Mouse (Mus musculus): ENCODE measurements around the gene Mettl3.
A peak's percentile ranks its signal among the peaks of the same experiment; 100 is the strongest.
"Not testable (repeated sequence)": the region's sequence is repeated elsewhere in the genome, so short reads cannot be mapped to it uniquely, and the experiment has no call there.

Mettl3 gene

GRCm38 (mm10) chr14:52304644-52305271 is at the start of gene Mettl3:
Gene Mettl3, minus strand, starts transcription at chr14:52305128.
- DNase-seq (ENCODE audit: low spot score in 2 of 2), result peak; percentile 85 to 90

GRCm38 (mm10) chr14:52339512-52339852 is 34.6 kb upstream of the Mettl3 start:
- no peak for DNase-seq (ENCODE audit: low spot score in 2 of 2)

GRCm38 (mm10) chr14:52338751-52339511 is 34.0 kb upstream of the Mettl3 start:
- no peak for DNase-seq (ENCODE audit: low spot score in 2 of 2)

- no peak for DNase-seq (ENCODE audit: low spot score in 2 of 2)
Measured at GRCm38 (mm10) chr14:52332171-52332570, 27.2 kb upstream of the Mettl3 start.

- DNase-seq (ENCODE audit: low spot score in 2 of 2), result no peak
Measured at GRCm38 (mm10) chr14:52331069-52331750, 26.3 kb upstream of the Mettl3 start.

GRCm38 (mm10) chr14:52327910-52328812 is 23.2 kb upstream of the Mettl3 start, which contains the start of gene Sall2:
Gene Sall2, minus strand, starts transcription at chr14:52328762.
- no peak for DNase-seq (ENCODE audit: low spot score in 2 of 2)

GRCm38 (mm10) chr14:52327375-52327901 is 22.5 kb upstream of the Mettl3 start:
- no peak for DNase-seq (ENCODE audit: low spot score in 2 of 2)

GRCm38 (mm10) chr14:52325890-52326289 is 21.0 kb upstream of the Mettl3 start:
- no peak for DNase-seq (ENCODE audit: low spot score in 2 of 2)

GRCm38 (mm10) chr14:52319361-52319760 is 14.4 kb upstream of the Mettl3 start:
- no peak for DNase-seq (ENCODE audit: low spot score in 2 of 2)

- DNase-seq (ENCODE audit: low spot score in 2 of 2), result no peak
Measured at GRCm38 (mm10) chr14:52316441-52317225, 11.7 kb upstream of the Mettl3 start.

GRCm38 (mm10) chr14:52315792-52316440 is 11.0 kb upstream of the Mettl3 start:
- peak; percentile 53 to 73 for DNase-seq (ENCODE audit: low spot score in 2 of 2)

GRCm38 (mm10) chr14:52315283-52315780 is 10.4 kb upstream of the Mettl3 start:
- no peak for DNase-seq (ENCODE audit: low spot score in 2 of 2)

GRCm38 (mm10) chr14:52314808-52315150 is 9.9 kb upstream of the Mettl3 start:
- DNase-seq (ENCODE audit: low spot score in 2 of 2), result no peak

GRCm38 (mm10) chr14:52313931-52314807 is 9.2 kb upstream of the Mettl3 start:
- DNase-seq (ENCODE audit: low spot score in 2 of 2), result no peak

GRCm38 (mm10) chr14:52310906-52311305 is 6.0 kb upstream of the Mettl3 start:
- DNase-seq (ENCODE audit: low spot score in 2 of 2), result no peak

- DNase-seq (ENCODE audit: low spot score in 2 of 2), result not testable (repeated sequence)
Measured at GRCm38 (mm10) chr14:52310343-52310742, 5.4 kb upstream of the Mettl3 start.

GRCm38 (mm10) chr14:52306100-52306499 is 1.2 kb upstream of the Mettl3 start:
- no peak for DNase-seq (ENCODE audit: low spot score in 2 of 2)

GRCm38 (mm10) chr14:52303517-52303916 is 1.4 kb downstream of the Mettl3 start:
- DNase-seq (ENCODE audit: low spot score in 2 of 2), result not testable (repeated sequence)
